Mouse (Mus musculus) WW6 (cell line): ENCODE measurements at regions not wholly inside any gene's neighbourhood (a gene's known extent, or its start where the extent isn't known, plus 50 kb on each side); places are given as distances from the start of the nearest gene placed in this dataset.
A peak's percentile ranks its signal among the peaks of the same experiment; 100 is the strongest.

ENCODE experiments used
- DNase-seq: peaks from one replicate; pipeline ENCODE4 v3.0.0-alpha.2; 2013; ENCODE audit warnings: low read depth, low spot score

DNA sequence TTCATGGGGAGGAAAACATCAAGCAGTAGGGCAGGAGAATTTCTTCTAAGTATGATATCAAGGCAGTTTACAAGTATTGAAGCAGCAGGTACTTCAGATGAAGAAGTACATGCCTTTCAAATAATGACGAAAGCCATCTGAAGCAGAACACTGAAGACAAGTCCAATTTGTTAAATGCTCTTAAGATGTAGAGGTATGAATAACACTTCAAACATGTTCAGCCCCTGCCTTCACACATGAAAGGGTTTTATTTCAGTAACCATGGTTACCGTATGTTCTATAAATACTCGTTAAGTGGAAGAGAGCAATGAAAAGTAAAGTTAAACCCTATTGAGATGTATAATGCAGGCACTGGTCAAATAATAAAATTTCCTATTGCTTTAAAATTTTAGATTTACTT, 101.8 kb downstream of the Mospd2 start:
- no peak for DNase-seq

DNA sequence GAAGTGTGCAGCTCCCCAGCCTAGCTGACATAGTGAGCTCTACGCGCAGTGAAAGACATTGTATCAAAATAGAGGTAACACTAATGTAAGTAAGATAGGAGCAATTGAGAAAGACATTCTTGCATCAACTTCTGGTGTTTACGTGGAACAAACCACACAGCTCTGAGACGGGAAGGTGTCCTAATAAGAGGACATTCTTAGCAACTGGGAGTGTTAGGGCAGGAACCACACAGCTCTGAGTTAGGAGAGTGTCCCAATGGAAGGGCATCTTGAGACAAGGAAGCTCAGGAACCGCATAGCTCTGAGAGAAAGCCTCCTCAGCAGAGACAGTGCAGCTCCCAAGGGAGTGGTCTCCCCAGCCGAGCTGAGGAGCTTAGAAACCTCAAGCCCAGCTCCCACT, 139.8 kb downstream of the Mospd2 start:
- no peak for DNase-seq

DNA sequence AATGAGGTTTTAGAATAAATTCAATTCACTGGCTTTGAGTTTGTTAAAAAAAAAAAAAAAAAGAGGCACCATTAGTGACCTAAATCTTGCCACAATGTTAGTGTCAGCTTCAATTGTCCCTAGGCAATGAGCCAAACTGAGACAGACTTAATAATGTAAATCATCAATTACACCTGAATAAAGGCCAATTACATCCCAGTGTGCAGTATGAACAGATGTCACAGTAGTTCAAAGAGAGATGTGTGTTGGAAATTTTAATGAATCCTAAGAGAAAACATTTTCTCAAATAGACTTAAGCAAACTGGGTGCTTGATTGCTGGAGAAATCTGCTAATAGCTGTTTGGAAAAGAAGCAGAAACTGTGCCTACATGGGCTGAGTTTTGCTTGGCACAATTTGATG, 159.3 kb downstream of the Mospd2 start:
- DNase-seq = no peak

DNA sequence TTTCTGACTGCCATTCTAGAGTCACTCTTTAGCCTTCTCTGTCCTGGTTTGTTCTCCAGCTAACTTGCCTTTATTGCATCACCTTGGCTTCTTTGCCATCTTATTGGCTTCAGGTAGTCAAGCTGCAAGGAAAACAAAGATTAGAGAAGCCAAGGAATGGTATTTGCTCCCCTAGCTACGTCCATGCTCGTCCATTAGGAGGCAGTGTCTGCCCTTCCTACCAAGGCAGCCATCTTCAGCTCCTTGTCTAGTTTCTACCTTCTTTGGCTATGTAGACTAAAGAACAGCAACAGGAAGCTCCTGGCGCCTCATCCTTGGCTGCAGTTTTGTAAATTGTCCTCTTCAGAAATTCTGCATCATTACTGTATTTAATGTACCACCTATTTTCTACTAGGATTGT, 192.9 kb downstream of the Mospd2 start:
- DNase-seq = peak; percentile 0

DNA sequence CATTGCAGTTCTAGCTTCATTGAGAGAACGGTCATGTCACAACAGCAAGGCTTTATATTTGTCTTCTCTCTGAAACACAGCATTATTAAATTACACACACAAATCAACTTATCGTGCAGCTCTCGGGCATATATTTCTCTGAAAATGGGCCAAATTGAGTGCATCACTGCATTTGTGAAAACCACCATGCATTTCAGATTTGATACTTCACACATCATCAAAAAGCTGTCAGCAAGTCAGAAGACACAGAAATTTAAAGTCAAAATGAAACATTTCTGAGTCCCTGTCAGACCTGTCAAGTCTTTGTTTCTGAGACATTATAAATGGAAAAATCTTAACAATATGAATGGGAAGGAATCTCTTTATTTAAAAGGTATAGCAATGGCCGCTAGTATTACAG, 215.3 kb downstream of the Mospd2 start:
- no peak for DNase-seq

DNA sequence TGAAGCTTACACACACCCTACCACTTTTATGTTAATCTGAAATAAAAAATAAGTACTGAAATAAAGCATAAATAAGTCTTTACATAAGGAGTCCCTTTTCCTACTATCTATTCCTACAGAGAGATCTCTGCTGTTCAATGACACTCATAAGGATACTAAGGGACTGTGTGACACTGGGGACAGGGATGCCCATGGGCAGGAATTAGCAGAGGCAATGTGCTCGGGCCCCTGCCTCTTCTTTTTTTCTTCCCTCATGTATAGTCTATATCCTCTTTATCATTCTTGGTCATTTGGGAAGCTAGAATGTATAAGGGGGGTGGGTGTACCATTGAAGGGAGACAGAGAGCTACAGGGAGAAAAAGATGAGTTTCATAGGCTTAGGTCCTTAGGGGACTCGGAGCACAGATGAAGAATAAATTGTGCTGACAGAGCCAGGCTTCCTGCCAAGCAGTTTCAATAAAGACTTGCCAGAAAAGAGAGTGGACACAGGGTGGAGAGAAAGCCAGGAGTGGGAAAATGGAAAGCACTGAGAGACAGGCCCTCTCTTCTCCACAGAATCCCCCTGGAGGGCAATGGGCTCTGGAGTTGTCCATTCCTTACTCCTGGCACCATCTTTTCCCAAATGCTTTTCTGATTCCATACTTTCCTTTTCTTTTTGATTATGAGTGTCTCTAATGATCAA, 216.3 kb downstream of the Mospd2 start:
- DNase-seq = no peak

DNA sequence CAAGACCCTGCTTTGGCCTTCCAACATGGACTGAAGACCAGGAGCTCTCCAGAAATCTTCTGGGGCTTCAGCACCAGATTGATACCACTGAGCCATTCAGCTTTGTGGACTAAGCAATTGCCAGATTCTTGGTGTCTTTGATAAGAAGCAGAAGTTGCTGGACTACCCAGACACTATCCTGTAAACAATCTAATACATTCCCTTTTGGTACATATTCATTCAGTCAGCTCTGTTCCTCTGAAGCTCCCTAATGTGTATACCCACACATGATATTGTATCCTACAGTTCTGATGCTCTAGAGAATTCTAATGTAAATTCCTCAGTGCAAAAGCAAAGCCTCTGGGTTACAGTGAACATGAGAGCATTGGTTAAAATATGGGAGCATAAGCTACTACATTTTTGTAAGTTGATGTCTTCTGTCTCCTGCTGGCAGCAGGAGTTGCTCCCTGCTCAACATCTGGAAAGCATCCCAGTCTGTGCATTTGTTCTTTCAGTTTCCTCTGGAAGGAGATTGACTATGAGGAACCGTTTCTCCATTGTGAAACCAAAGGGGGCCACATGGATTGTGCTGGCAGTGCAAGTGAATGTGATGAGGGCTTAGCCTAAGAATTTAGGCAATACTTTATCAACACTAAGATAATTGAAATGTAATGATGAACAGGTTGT, 234.5 kb downstream of the Mospd2 start:
- DNase-seq = no peak
